Mouse (Mus musculus) forebrain, postnatal 0 days (tissue): Measurements from ENCODE around the gene Tkt. TPM values are rescaled to one million over a fixed set of nuclear protein-coding genes. Genes with fewer than 3 reads are reported as not detected.
A peak's percentile ranks its signal among the peaks of the same experiment; 100 is the strongest.

Source experiments
- ATAC-seq: fragments of 200-750 bp; cut with Nextera tagmentation; 2 replicates; pipeline ENCODE4 v1.8.0; 2017; ENCODE audit warnings: mild to moderate bottlenecking, moderate library complexity
- DNase-seq: peaks from one replicate; pipeline ENCODE4 v3.0.0-alpha.2; 2015
- H3K27ac ChIP-seq: fragments of 300-500 bp; sonication (generic); 2 replicates; pipeline ENCODE4 v1.5.1; 2014; ENCODE audit warnings: low read depth, mild to moderate bottlenecking, antibody characterized with exemption, low read length, moderate library complexity, mixed read lengths
- H3K27me3 ChIP-seq: fragments of 300-500 bp; sonication (generic); 2 replicates; pipeline ENCODE4 v1.6.1; 2014; ENCODE audit warnings: mild to moderate bottlenecking, low read length, mixed read lengths; ENCODE audit not compliant: insufficient read depth
- H3K36me3 ChIP-seq: fragments of 300-500 bp; sonication (generic); 2 replicates; pipeline ENCODE4 v1.6.1; 2014; ENCODE audit warnings: mild to moderate bottlenecking, moderate library complexity; ENCODE audit not compliant: insufficient read depth
- H3K4me1 ChIP-seq: fragments of 300-500 bp; sonication (generic); 2 replicates; pipeline ENCODE4 v1.6.1; 2014; ENCODE audit warnings: antibody characterized with exemption; ENCODE audit not compliant: insufficient read depth
- H3K4me2 ChIP-seq: fragments of 300-500 bp; sonication (generic); 2 replicates; pipeline ENCODE4 v1.6.1; 2014; ENCODE audit warnings: low read depth, mild to moderate bottlenecking, moderate library complexity
- H3K4me3 ChIP-seq: fragments of 300-500 bp; sonication (generic); 2 replicates; pipeline ENCODE4 v1.5.1; 2014; ENCODE audit warnings: low read depth, low read length, mixed read lengths
- H3K9ac ChIP-seq: fragments of 300-500 bp; sonication (generic); 2 replicates; pipeline ENCODE4 v1.6.1; 2014; ENCODE audit warnings: mild to moderate bottlenecking
- H3K9me3 ChIP-seq: fragments of 300-500 bp; sonication (generic); 2 replicates; pipeline ENCODE4 v1.6.1; 2016; ENCODE audit warnings: low read length
- CTCF ChIP-seq: sonication (generic); IDR thresholded peaks from 2 replicates; pipeline ENCODE4 v1.5.1; 2016; ENCODE audit warnings: antibody characterized with exemption, control low read depth, low read depth
- WGBS: fragments of 180-500 bp; shearing (Covaris S2); extraction: QIAGEN DNeasy Blood & Tissue Kit; methylation state at CpG from one replicate; pipeline ENCODE4 v1.1.7; 2014; 5-methylcytosine and 5-hydroxymethylcytosine counted together
- polyA plus RNA-seq: library from polyadenylated mRNA; unstranded; fragments of >200 nt; fragmentation: Nextera tagmentation; extraction: Ambion mirVana; gene quantifications from 2 replicates; pipeline ENCODE4 v1.2.1, GENCODE M21; 2015
- total RNA-seq: library from RNA; depleted of rRNA; stranded (reverse); fragments of >200 nt; gene quantifications from 2 replicates; pipeline ENCODE4 v1.2.3, GENCODE M21; 2014

The Tkt gene
- total and polyA plus RNA-seq, 2 experiments from 2014 or later = 278 to 374 TPM

DNA sequence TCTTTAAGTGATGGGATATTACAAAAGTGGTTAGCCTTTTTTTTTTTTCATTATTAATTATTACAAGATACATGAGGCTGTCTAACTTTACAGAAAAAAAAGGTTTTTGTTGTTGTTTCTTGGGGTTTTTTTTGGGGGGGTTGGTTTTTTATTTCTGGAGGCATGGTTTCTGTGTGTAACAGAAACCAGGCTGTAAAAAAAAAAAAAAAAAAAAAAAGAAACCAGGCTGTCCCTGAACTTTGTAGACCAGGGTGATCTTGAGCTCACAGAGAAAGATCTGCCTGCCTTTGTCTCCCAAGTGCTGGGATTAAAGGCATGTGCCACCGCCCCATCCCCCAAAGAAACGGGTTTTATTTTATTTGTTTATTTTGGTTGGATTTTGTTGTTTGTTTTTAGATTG, 3.8 kb downstream of the Tkt start:
- DNase-seq (no peak), ATAC-seq (no peak)
- no peak overlapping the region for H3K27ac ChIP-seq
- 0 out of 2 replicates have a peak overlapping the region, but pooled peaks have one; percentile 60 for H3K4me2 ChIP-seq
- H3K27me3 ChIP-seq = no peaks in the 10 kb centered on the region
- peaks cover 21% of the 10 kb centered on the region; the same call in 1 of the 2 replicates for H3K4me1 ChIP-seq
- H3K36me3 ChIP-seq = no peaks in the 10 kb centered on the region; the same call in 1 of the 2 replicates
- no peaks in the 10 kb centered on the region for H3K9me3 ChIP-seq
- no peak overlapping the region for H3K4me3 ChIP-seq
- TF ChIP-seq CTCF = no peak
- no peak overlapping the region for H3K9ac ChIP-seq
- WGBS = 92% methylated on average over 2 of the region's 2 CpGs

DNA sequence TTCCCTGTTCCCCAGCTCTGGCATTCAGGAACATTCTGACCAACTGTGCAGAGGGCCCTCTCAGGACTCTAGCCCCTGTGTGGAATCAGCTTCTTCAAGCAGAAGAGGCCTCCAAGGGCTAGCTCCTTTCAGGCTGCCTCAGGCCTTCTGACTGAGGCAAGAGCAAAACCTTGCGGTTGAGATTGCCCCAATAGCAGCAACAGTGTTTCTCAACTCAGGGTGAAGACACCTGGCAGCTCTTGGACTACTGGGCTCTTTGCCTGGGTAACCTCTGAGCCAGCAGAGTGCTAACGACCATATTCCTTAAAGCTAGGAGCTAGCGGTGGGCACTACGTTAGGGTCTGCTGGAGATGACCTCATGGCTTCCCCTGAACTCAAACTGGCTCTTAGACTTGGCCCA, 5.0 kb downstream of the Tkt start:
- DNase-seq (no peak), ATAC-seq (no peak)
- peaks cover 18% of the 10 kb centered on the region; the same call in 1 of the 2 replicates for H3K4me1 ChIP-seq
- no peak overlapping the region for H3K4me3 ChIP-seq
- H3K4me2 ChIP-seq = no peak overlapping the region
- WGBS = 68% methylated on average over 4 of the region's 4 CpGs
- no peak for TF ChIP-seq CTCF
- no peak overlapping the region for H3K27ac ChIP-seq
- H3K9ac ChIP-seq = no peak overlapping the region
- no peaks in the 10 kb centered on the region for H3K27me3 ChIP-seq
- H3K36me3 ChIP-seq = peaks cover 4% of the 10 kb centered on the region; the same call in 1 of the 2 replicates
- H3K9me3 ChIP-seq = no peaks in the 10 kb centered on the region

DNA sequence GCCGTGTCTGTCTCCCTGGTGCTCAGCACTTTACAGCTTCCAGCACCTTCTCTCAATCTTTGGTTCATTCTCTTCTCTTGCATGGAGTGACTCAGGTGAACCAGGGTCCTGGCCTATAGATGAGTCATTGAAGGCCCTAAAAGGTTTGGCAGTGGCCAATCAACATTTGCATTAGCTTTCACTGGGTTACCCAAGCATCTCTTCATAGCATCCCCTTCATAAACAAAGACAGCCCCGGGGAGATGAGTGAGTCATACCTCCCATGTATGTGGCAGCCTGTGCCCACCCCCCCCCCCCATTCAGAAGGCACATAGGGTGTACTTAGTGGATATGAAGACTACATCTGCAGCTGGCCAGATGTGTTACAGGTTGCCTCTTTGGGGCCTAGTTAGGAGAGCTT, 8.5 kb downstream of the Tkt start:
- H3K27me3 ChIP-seq = no peaks in the 10 kb centered on the region
- DNase-seq (no peak), ATAC-seq (no peak)
- no peak overlapping the region for H3K4me3 ChIP-seq
- H3K9me3 ChIP-seq = no peaks in the 10 kb centered on the region
- no peak overlapping the region for H3K4me2 ChIP-seq
- H3K9ac ChIP-seq = no peak overlapping the region
- no peak for TF ChIP-seq CTCF
- no peak overlapping the region for H3K27ac ChIP-seq
- WGBS = 81% methylated on average over 2 of the region's 2 CpGs
- H3K4me1 ChIP-seq = 0 out of 2 replicates have a peak, but pooled peaks cover under 1% of the 10 kb centered on the region
- H3K36me3 ChIP-seq = peaks cover 37% of the 10 kb centered on the region

DNA sequence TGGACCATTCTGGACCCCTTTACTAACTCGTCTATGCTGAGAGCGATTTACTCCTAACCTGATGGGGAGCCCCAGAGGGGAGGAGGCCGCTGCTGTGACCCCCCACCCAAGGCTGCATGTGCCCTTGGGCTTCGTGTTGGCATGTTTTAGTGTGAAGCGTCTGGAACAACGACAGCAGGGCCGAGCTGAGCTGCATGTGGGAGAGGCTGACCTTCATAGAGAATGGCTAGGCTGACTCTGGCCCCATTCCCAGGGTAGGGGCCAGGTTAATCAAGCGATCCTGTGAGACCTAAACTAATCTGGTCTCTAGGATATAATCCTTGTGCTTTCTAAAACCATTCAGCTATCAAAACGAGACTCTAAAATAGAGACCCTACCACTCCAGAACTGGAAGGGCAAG, 9.6 kb downstream of the Tkt start:
- 59% methylated on average over 9 of the region's 9 CpGs for WGBS
- no peak overlapping the region for H3K4me2 ChIP-seq
- no peak for DNase-seq
- H3K27ac ChIP-seq = no peak overlapping the region
- peaks cover 40% of the 10 kb centered on the region for H3K36me3 ChIP-seq
- TF ChIP-seq CTCF = no peak
- H3K9me3 ChIP-seq = no peaks in the 10 kb centered on the region
- H3K27me3 ChIP-seq = no peaks in the 10 kb centered on the region
- H3K4me3 ChIP-seq = no peak overlapping the region
- H3K4me1 ChIP-seq = no peaks in the 10 kb centered on the region
- ATAC-seq = no peak
- no peak overlapping the region for H3K9ac ChIP-seq

DNA sequence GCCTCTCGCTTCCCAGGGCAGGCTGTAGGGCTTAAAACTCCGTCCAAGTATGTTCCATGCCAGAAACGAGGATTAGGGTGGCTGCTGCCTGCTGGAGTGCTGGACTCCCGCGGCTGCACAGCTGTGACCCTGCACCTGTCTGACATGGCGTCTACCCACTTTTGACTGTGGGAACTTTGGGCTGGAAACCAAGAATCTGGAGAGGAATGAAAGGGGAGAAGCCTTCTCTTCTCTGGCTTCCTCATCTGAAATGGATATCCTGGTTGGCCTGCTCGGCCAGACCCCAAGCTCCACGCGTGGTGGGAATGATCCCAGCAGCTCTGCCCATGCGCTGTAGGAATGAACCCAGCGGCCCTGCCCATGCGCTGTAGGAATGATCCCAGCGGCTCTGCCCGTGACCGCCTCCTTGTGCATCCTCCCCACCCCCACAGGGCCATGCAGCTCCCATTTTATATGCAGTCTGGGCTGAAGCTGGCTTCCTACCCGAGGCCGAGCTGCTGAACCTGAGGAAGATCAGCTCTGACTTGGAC, 11.2 kb downstream of the Tkt start:
- no peak overlapping the region for H3K27ac ChIP-seq
- H3K4me2 ChIP-seq = no peak overlapping the region
- H3K4me1 ChIP-seq = no peaks in the 10 kb centered on the region
- 70% methylated on average over 17 of the region's 17 CpGs for WGBS
- H3K9me3 ChIP-seq = no peaks in the 10 kb centered on the region
- H3K4me3 ChIP-seq = no peak overlapping the region
- ATAC-seq = no peak
- no peak overlapping the region for H3K9ac ChIP-seq
- TF ChIP-seq CTCF = no peak
- DNase-seq = no peak
- H3K27me3 ChIP-seq = no peaks in the 10 kb centered on the region
- H3K36me3 ChIP-seq = peaks cover 44% of the 10 kb centered on the region

DNA sequence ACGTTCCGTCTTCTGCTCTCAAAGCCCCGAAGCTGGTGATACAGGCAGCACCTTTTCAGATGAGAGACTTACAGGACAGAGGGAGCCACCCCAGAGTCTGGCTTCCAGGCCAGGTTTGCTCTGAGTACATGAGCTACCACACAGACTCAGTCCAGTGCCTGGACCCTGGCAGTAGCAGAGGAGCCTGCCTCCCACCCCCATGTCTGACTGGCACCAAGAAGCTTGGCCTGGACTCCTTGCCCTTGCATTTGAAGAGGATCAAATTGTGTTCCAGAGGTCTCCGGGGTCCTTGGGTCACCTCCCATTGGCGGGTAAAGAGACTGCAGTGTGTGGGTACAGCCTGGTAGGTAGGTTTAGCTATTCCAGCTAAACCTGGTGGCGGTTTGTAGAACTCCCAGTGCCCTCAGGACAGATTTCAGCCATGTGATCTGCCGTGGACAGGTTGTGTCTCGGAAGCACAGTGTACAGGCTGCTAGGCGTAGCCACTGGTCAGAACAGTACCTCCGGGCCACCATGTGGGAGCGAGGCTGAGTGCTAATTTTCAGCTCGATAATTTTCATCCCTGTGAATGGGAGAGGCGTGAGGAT, 12.7 kb downstream of the Tkt start:
- DNase-seq (no peak), ATAC-seq (no peak)
- WGBS = 82% methylated on average over 13 of the region's 13 CpGs
- H3K27me3 ChIP-seq = no peaks in the 10 kb centered on the region
- 0 out of 2 replicates have a peak, but pooled peaks have one; percentile 6 for TF ChIP-seq CTCF
- H3K4me2 ChIP-seq = no peak overlapping the region
- no peaks in the 10 kb centered on the region for H3K4me1 ChIP-seq
- peaks cover 59% of the 10 kb centered on the region for H3K36me3 ChIP-seq
- no peak overlapping the region for H3K9ac ChIP-seq
- no peak overlapping the region for H3K27ac ChIP-seq
- H3K9me3 ChIP-seq = no peaks in the 10 kb centered on the region
- no peak overlapping the region for H3K4me3 ChIP-seq

DNA sequence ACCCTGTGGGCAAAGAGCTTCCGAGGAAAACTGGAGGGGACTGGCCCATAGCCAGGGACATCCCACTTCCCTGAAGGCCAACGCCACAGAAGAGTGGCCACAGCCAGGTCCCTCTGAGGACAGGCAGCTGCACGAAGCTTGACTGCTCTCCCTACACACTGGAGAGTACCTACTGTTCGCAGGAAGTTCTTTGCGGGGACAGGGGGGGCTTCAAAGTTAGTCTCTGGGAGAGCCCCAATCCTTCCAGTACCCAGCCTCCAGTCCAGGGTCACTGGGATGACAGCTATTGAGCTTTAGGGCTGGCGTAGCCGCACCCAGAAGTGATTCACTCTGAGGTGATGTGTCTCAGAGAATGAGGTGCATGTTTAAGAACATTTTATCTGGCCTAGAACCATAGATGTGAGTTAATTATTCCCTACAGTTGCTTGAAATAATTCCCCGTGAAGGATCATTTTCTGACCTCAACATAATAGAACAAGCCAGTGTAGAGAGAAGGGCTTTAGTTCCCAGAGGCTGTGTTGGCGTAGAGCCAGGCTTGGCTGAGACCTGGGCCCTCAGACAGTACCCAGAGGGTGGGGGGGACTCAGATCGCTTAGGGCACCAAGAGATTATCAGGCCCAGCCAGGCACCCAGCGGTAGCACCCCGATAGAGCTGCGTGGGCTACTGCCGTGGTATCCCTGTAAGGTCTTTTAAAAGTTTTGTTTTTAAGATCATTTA, 13.5 kb downstream of the Tkt start:
- Histone ChIP-seq H3K9me3 (no peaks in the 10 kb centered on the region), H3K9ac (no peak overlapping the region), H3K36me3 (peaks cover 66% of the 10 kb centered on the region), H3K27ac (no peak overlapping the region), H3K4me2 (no peak overlapping the region), H3K4me3 (no peak overlapping the region), H3K4me1 (no peaks in the 10 kb centered on the region), H3K27me3 (no peaks in the 10 kb centered on the region)
- WGBS = 32% methylated on average over 14 of the region's 14 CpGs
- peak; percentile 58 for ATAC-seq
- TF ChIP-seq CTCF = no peak
- DNase-seq = peak; percentile 43
